ENCODE assay signal across 10 mouse cellular contexts in genomic region chr17:34894801-34895530, GRCm38 (mm10). TPM values are rescaled to one million over a fixed set of nuclear protein-coding genes. Genes with fewer than 3 reads are reported as not detected.
A peak's percentile ranks its signal among the peaks of the same experiment; 100 is the strongest.
DNase-seq lines count a peak whose midpoint lies in the region; ATAC-seq and TF ChIP-seq lines count a peak whose summit lies in the region.
"Had no signal": no experiment of that assay in that cellular context is flagged by ENCODE, and none has a peak within 500 bp of the region (broad histone marks: within the 10 kb centered on the region; RNA-seq: fewer than 3 reads in every experiment).

No protein-coding gene starts in this region.

- 3% methylated on average over 50 of the region's 51 CpGs for WGBS in cerebellum, adult 2 months
- WGBS in hindbrain, postnatal 0 days, result 6% methylated on average over 46 of the region's 51 CpGs
- WGBS in limb, embryonic 10.5 days, result 10% methylated on average over 51 of the region's 51 CpGs
- 8% methylated on average over 47 of the region's 51 CpGs for WGBS in midbrain, embryonic 12.5 days

- ATAC-seq in erythroblast, adult 5-6 weeks (replicated peaks; ENCODE audit: low FRiP score, poor library complexity, severe bottlenecking), result no peak
- peak; percentile 44 for ATAC-seq in hindbrain, postnatal 0 days
- peak; percentile 27; the same call in 1 of the 2 replicates for ATAC-seq in midbrain, embryonic 12.5 days (ENCODE audit: low FRiP score, low read depth)

- no peak for TF ChIP-seq CTCF in cerebellum, adult 2 months (IDR thresholded peaks at IDR 0.05; ENCODE audit: borderline replicate concordance, insufficient read depth, low read depth, low read length)
- no peak for TF ChIP-seq CTCF in gastrocnemius, adult 2 months (IDR thresholded peaks at IDR 0.05)
- no peak for TF ChIP-seq CTCF in hindbrain, postnatal 0 days (IDR thresholded peaks at IDR 0.05; ENCODE audit: low read depth)

- H3K27ac ChIP-seq in cerebellum, adult 2 months (ENCODE audit: insufficient read depth, low read length), result no peak overlapping the region
- H3K27ac ChIP-seq in gastrocnemius, adult 2 months, result peak overlapping the region; percentile 95
- H3K27ac ChIP-seq in hindbrain, postnatal 0 days, result peak overlapping the region; percentile 91
- peak overlapping the region; percentile 99 for H3K27ac ChIP-seq in limb, embryonic 10.5 days
- H3K27ac ChIP-seq in midbrain, embryonic 12.5 days (replicated peaks), result peak overlapping the region; percentile 90

- peak overlapping the region; percentile 69 for H3K4me3 ChIP-seq in erythroblast, embryonic 14.5 days (replicated peaks)
- peak overlapping the region; percentile 71 for H3K4me3 ChIP-seq in cerebellum, adult 2 months (replicated peaks; ENCODE audit: insufficient read depth, low read depth, low read length)
- peak overlapping the region; percentile 89 for H3K4me3 ChIP-seq in gastrocnemius, adult 2 months
- H3K4me3 ChIP-seq in hindbrain, postnatal 0 days (ENCODE audit: low read length), result peak overlapping the region; percentile 75
- H3K4me3 ChIP-seq in limb, embryonic 10.5 days, result peak overlapping the region; percentile 99
- peak overlapping the region; percentile 92 for H3K4me3 ChIP-seq in midbrain, embryonic 12.5 days

- no peaks in the 10 kb centered on the region for H3K9me3 ChIP-seq in erythroblast, embryonic 14.5 days (ENCODE audit: control insufficient read depth, low read length)
- H3K9me3 ChIP-seq in hindbrain, postnatal 0 days (ENCODE audit: low read length), result no peaks in the 10 kb centered on the region
- H3K9me3 ChIP-seq in limb, embryonic 10.5 days (replicated peaks), result no peaks in the 10 kb centered on the region
- H3K9me3 ChIP-seq in midbrain, embryonic 12.5 days, result no peaks in the 10 kb centered on the region

- TF ChIP-seq POLR2A in cerebellum, adult 2 months (IDR thresholded peaks at IDR 0.05; ENCODE audit: borderline replicate concordance, insufficient read depth, low read length), result no peak

- peak overlapping the region; percentile 85 for H3K9ac ChIP-seq in hindbrain, postnatal 0 days (replicated peaks; ENCODE audit: low read length)
- peak overlapping the region; percentile 97 for H3K9ac ChIP-seq in midbrain, embryonic 12.5 days (replicated peaks)

- DNase-seq in cerebellum, adult 2 months, result peak; percentile 59 to 66
- DNase-seq in gastrocnemius, adult 2 months, result peak; percentile 71
- peak; percentile 45 for DNase-seq in hindbrain, postnatal 0 days (ENCODE audit: low spot score)
- peak; percentile 63 for DNase-seq in limb, embryonic 10.5 days (ENCODE audit: low spot score)
- DNase-seq in testis, postnatal 14 days (ENCODE audit: low spot score), result peak; percentile 72

- H3K4me2 ChIP-seq in hindbrain, postnatal 0 days (ENCODE audit: low read depth, low read length), result peak overlapping the region; percentile 90
- H3K4me2 ChIP-seq in midbrain, embryonic 12.5 days (replicated peaks), result peak overlapping the region; percentile 98

- H3K4me1 ChIP-seq in erythroblast, embryonic 14.5 days (ENCODE audit: control insufficient read depth), result peaks cover 77% of the 10 kb centered on the region
- peaks cover 4% of the 10 kb centered on the region; the same call in 1 of the 2 replicates for H3K4me1 ChIP-seq in cerebellum, adult 2 months (ENCODE audit: control insufficient read depth, insufficient read depth, low read length)
- peaks cover 15% of the 10 kb centered on the region; the same call in 1 of the 2 replicates for H3K4me1 ChIP-seq in hindbrain, postnatal 0 days (ENCODE audit: insufficient read depth, low read length)
- peaks cover 50% of the 10 kb centered on the region for H3K4me1 ChIP-seq in limb, embryonic 10.5 days
- peaks cover 41% of the 10 kb centered on the region for H3K4me1 ChIP-seq in midbrain, embryonic 12.5 days

- H3K27me3 ChIP-seq in erythroblast, embryonic 14.5 days (ENCODE audit: control insufficient read depth), result peaks cover 2% of the 10 kb centered on the region; the same call in 1 of the 2 replicates
- H3K27me3 ChIP-seq in cerebellum, adult 2 months (ENCODE audit: control insufficient read depth, insufficient read depth, low read length), result no peaks in the 10 kb centered on the region
- no peaks in the 10 kb centered on the region for H3K27me3 ChIP-seq in hindbrain, postnatal 0 days (ENCODE audit: insufficient read depth, low read length)
- H3K27me3 ChIP-seq in limb, embryonic 10.5 days (ENCODE audit: low read depth, poor library complexity, severe bottlenecking), result no peaks in the 10 kb centered on the region
- no peaks in the 10 kb centered on the region for H3K27me3 ChIP-seq in midbrain, embryonic 12.5 days
- H3K27me3 ChIP-seq: Patski had no signal

- peaks cover 3% of the 10 kb centered on the region for H3K36me3 ChIP-seq in erythroblast, embryonic 14.5 days (ENCODE audit: control insufficient read depth)
- no peaks in the 10 kb centered on the region; the same call in 1 of the 2 replicates for H3K36me3 ChIP-seq in hindbrain, postnatal 0 days (ENCODE audit: insufficient read depth, low read length)
- peaks cover 18% of the 10 kb centered on the region for H3K36me3 ChIP-seq in limb, embryonic 10.5 days
- H3K36me3 ChIP-seq in midbrain, embryonic 12.5 days, result peaks cover 9% of the 10 kb centered on the region

- intact Hi-C loops in gastrocnemius, adult 2 months (cut with DNase I), result loop anchor here (2.0 to 5.0 kb wide), 2 partner anchors 44 to 347 kb away; partner anchors contain the start of genes Ddx39b, Nelfe and Skiv2l

RNA-seq across cellular contexts. Expression of gene C2, which starts 3.1 kb away (rescaled TPM):
- 0.13 and 0.17 TPM in 2 replicates for polyA plus RNA-seq in erythroblast, embryonic 14.5 days (2012)
- total RNA-seq in erythroblast, adult 5-6 weeks (2015; ENCODE audit: low replicate concordance), result 3.6 TPM in 1 of 2 replicates, not detected in the other
- 0.98 TPM in 1 of 2 replicates, not detected in the other for total RNA-seq in erythroblast, adult 5-6 weeks (2017; ENCODE audit: low replicate concordance)
- 2.3 and 2.9 TPM in 2 replicates for polyA plus RNA-seq in cerebellum, adult 2 months (2012; rRNA removed)
- 1 to 10 TPM; 1.3 to 3.4 TPM for total RNA-seq in gastrocnemius, adult 2 months (2021)
- 5.4 and 7.8 TPM in 2 replicates for total RNA-seq in hindbrain, postnatal 0 days (2014; rRNA removed)
- 5.5 and 6.0 TPM in 2 replicates for polyA plus RNA-seq in hindbrain, postnatal 0 days (2015; fragmentation: Nextera tagmentation; extraction: Ambion mirVana)
- 0.29 and 0.40 TPM in 2 replicates for polyA plus RNA-seq in limb, embryonic 10.5 days (2016; fragmentation: Nextera tagmentation; extraction: Ambion mirVana)
- polyA plus RNA-seq in midbrain, embryonic 12.5 days (2016; fragmentation: Nextera tagmentation; extraction: Ambion mirVana), result 0.86 and 2.1 TPM in 2 replicates

RNA-seq across cellular contexts. Expression of gene Ehmt2, which starts 3.3 kb away (rescaled TPM):
- polyA plus RNA-seq in erythroblast, embryonic 14.5 days (2012), result 6.2 and 6.4 TPM in 2 replicates
- 18.8 and 19.9 TPM in 2 replicates for total RNA-seq in erythroblast, adult 5-6 weeks (2015; ENCODE audit: low replicate concordance)
- 18.8 and 22.0 TPM in 2 replicates for total RNA-seq in erythroblast, adult 5-6 weeks (2017; ENCODE audit: low replicate concordance)
- 174 and 182 TPM in 2 replicates for polyA plus RNA-seq in cerebellum, adult 2 months (2012; rRNA removed)
- 10 to 100 TPM; 28.0 to 29.6 TPM for total RNA-seq in gastrocnemius, adult 2 months (2021)
- 309 and 317 TPM in 2 replicates for total RNA-seq in hindbrain, postnatal 0 days (2014; rRNA removed)
- 57.4 and 57.6 TPM in 2 replicates for polyA plus RNA-seq in hindbrain, postnatal 0 days (2015; fragmentation: Nextera tagmentation; extraction: Ambion mirVana)
- 109 and 116 TPM in 2 replicates for polyA plus RNA-seq in limb, embryonic 10.5 days (2016; fragmentation: Nextera tagmentation; extraction: Ambion mirVana)
- 113 and 120 TPM in 2 replicates for polyA plus RNA-seq in midbrain, embryonic 12.5 days (2016; fragmentation: Nextera tagmentation; extraction: Ambion mirVana)

RNA-seq across cellular contexts. Expression of gene Gm20547, which starts 13.1 kb away (rescaled TPM):
- polyA plus RNA-seq in erythroblast, embryonic 14.5 days (2012), result not detected in 2 replicates
- total RNA-seq in erythroblast, adult 5-6 weeks (2015; ENCODE audit: low replicate concordance), result 1.5 TPM in 1 of 2 replicates, not detected in the other
- not detected in 2 replicates for total RNA-seq in erythroblast, adult 5-6 weeks (2017; ENCODE audit: low replicate concordance)
- 0.08 and 0.10 TPM in 2 replicates for polyA plus RNA-seq in cerebellum, adult 2 months (2012; rRNA removed)
- not detected for total RNA-seq in gastrocnemius, adult 2 months (2021)
- total RNA-seq in hindbrain, postnatal 0 days (2014; rRNA removed), result not detected in 2 replicates
- not detected in 2 replicates for polyA plus RNA-seq in hindbrain, postnatal 0 days (2015; fragmentation: Nextera tagmentation; extraction: Ambion mirVana)
- polyA plus RNA-seq in limb, embryonic 10.5 days (2016; fragmentation: Nextera tagmentation; extraction: Ambion mirVana), result 0.06 TPM in 1 of 2 replicates, not detected in the other
- not detected in 2 replicates for polyA plus RNA-seq in midbrain, embryonic 12.5 days (2016; fragmentation: Nextera tagmentation; extraction: Ambion mirVana)
- total RNA-seq: left cerebral cortex, adult 8-10 months had no signal
- polyA plus RNA-seq: Patski had no signal

RNA-seq across cellular contexts. Expression of gene Zbtb12, which starts 15.7 kb away (rescaled TPM):
- 0.24 and 0.25 TPM in 2 replicates for polyA plus RNA-seq in erythroblast, embryonic 14.5 days (2012)
- total RNA-seq in erythroblast, adult 5-6 weeks (2015; ENCODE audit: low replicate concordance), result 0.38 and 0.42 TPM in 2 replicates
- 0.98 TPM in 1 of 2 replicates, not detected in the other for total RNA-seq in erythroblast, adult 5-6 weeks (2017; ENCODE audit: low replicate concordance)
- polyA plus RNA-seq in cerebellum, adult 2 months (2012; rRNA removed), result 8.2 and 8.3 TPM in 2 replicates
- 1 to 10 TPM; 5.2 to 8.3 TPM for total RNA-seq in gastrocnemius, adult 2 months (2021)
- total RNA-seq in hindbrain, postnatal 0 days (2014; rRNA removed), result 20.7 and 31.1 TPM in 2 replicates
- polyA plus RNA-seq in hindbrain, postnatal 0 days (2015; fragmentation: Nextera tagmentation; extraction: Ambion mirVana), result 5.1 and 6.5 TPM in 2 replicates
- 6.2 and 6.3 TPM in 2 replicates for polyA plus RNA-seq in limb, embryonic 10.5 days (2016; fragmentation: Nextera tagmentation; extraction: Ambion mirVana)
- 11.4 and 15.1 TPM in 2 replicates for polyA plus RNA-seq in midbrain, embryonic 12.5 days (2016; fragmentation: Nextera tagmentation; extraction: Ambion mirVana)

RNA-seq across cellular contexts. Expression of gene Slc44a4, which starts 19.3 kb away (rescaled TPM):
- not detected in 2 replicates for polyA plus RNA-seq in erythroblast, embryonic 14.5 days (2012)
- not detected in 2 replicates for total RNA-seq in erythroblast, adult 5-6 weeks (2015; ENCODE audit: low replicate concordance)
- total RNA-seq in erythroblast, adult 5-6 weeks (2017; ENCODE audit: low replicate concordance), result not detected in 2 replicates
- polyA plus RNA-seq in cerebellum, adult 2 months (2012; rRNA removed), result 0.05 TPM in 1 of 2 replicates, not detected in the other
- total RNA-seq in gastrocnemius, adult 2 months (2021), result not detected
- total RNA-seq in hindbrain, postnatal 0 days (2014; rRNA removed), result 0.22 TPM in 1 of 2 replicates, not detected in the other
- 0.18 and 0.25 TPM in 2 replicates for polyA plus RNA-seq in hindbrain, postnatal 0 days (2015; fragmentation: Nextera tagmentation; extraction: Ambion mirVana)
- polyA plus RNA-seq in limb, embryonic 10.5 days (2016; fragmentation: Nextera tagmentation; extraction: Ambion mirVana), result not detected in 2 replicates
- 0.08 and 0.13 TPM in 2 replicates for polyA plus RNA-seq in midbrain, embryonic 12.5 days (2016; fragmentation: Nextera tagmentation; extraction: Ambion mirVana)
